ENCODE assay signal across 9 mouse cellular contexts in the genomic region with DNA sequence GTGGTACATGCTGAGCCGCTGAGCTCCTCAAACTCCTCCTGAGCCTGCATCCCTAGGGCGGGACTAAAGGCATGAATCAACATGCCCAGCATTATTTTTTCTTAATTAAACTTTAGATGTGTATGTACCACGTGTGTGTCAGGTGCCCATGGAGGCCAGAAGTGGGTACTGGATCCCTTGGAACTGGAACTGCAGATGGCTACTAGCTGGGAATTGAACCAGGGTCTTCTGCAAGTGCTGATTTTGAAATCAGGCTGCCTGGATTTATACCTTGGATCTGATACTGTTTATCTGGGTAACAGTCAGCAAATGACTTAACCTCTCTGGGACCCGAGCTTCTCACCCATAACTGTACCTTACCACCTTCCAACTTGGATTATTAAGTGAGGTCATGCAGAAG. TPM values are rescaled to one million over a fixed set of nuclear protein-coding genes. Genes with fewer than 3 reads are reported as not detected.
DNase-seq lines count a peak whose midpoint lies in the region; ATAC-seq and TF ChIP-seq lines count a peak whose summit lies in the region.
"Had no signal": no experiment of that assay in that cellular context is flagged by ENCODE, and none has a peak within 500 bp of the region (broad histone marks: within the 10 kb centered on the region; RNA-seq: fewer than 3 reads in every experiment).

No protein-coding gene starts in this region.

- peak overlapping the region; percentile 67 for H3K4me2 ChIP-seq in heart, embryonic 12.5 days
- H3K4me2 ChIP-seq in hindbrain, embryonic 15.5 days, result peak overlapping the region; percentile 61
- peak overlapping the region; percentile 78 for H3K4me2 ChIP-seq in midbrain, embryonic 12.5 days (replicated peaks)

- H3K36me3 ChIP-seq in heart, embryonic 12.5 days, result peaks cover 27% of the 10 kb centered on the region
- peaks cover 44% of the 10 kb centered on the region for H3K36me3 ChIP-seq in G1E (replicated peaks)
- peaks cover 27% of the 10 kb centered on the region for H3K36me3 ChIP-seq in hindbrain, embryonic 15.5 days
- H3K36me3 ChIP-seq in midbrain, embryonic 12.5 days, result peaks cover 22% of the 10 kb centered on the region

- no peak for ATAC-seq in heart, embryonic 12.5 days (ENCODE audit: insufficient number of reproducible peaks, low FRiP score)
- ATAC-seq in G1E (ENCODE audit: extremely low read depth, insufficient number of reproducible peaks, low FRiP score, poor library complexity, severe bottlenecking), result no peak
- no peak for ATAC-seq in hindbrain, embryonic 15.5 days (ENCODE audit: low FRiP score, low read depth)
- no peak for ATAC-seq in midbrain, embryonic 12.5 days (ENCODE audit: low FRiP score, low read depth)

- H3K4me3 ChIP-seq in heart, embryonic 12.5 days, result peak overlapping the region; percentile 89
- peak overlapping the region; percentile 89 for H3K4me3 ChIP-seq in G1E (ENCODE audit: low read depth, low read length)
- peak overlapping the region; percentile 71 for H3K4me3 ChIP-seq in hindbrain, embryonic 15.5 days
- peak overlapping the region; percentile 82 for H3K4me3 ChIP-seq in midbrain, embryonic 12.5 days

- H3K4me1 ChIP-seq in heart, embryonic 12.5 days (replicated peaks), result peaks cover 23% of the 10 kb centered on the region
- H3K4me1 ChIP-seq in G1E (ENCODE audit: insufficient read depth, low read depth, low read length), result peaks cover 53% of the 10 kb centered on the region
- peaks cover 36% of the 10 kb centered on the region for H3K4me1 ChIP-seq in hindbrain, embryonic 15.5 days (replicated peaks)
- peaks cover 33% of the 10 kb centered on the region for H3K4me1 ChIP-seq in midbrain, embryonic 12.5 days

- H3K9me3 ChIP-seq in heart, embryonic 12.5 days (replicated peaks), result no peaks in the 10 kb centered on the region
- no peaks in the 10 kb centered on the region for H3K9me3 ChIP-seq in G1E (replicated peaks)
- no peaks in the 10 kb centered on the region for H3K9me3 ChIP-seq in hindbrain, embryonic 15.5 days
- H3K9me3 ChIP-seq in midbrain, embryonic 12.5 days, result no peaks in the 10 kb centered on the region

- TF ChIP-seq CTCF in G1E (IDR thresholded peaks at IDR 0.05; ENCODE audit: low read depth, low read length), result no peak

- peak overlapping the region; percentile 86 for H3K9ac ChIP-seq in heart, embryonic 12.5 days
- peak overlapping the region; percentile 95 for H3K9ac ChIP-seq in hindbrain, embryonic 15.5 days
- peak overlapping the region; percentile 82; the same call in 1 of the 2 replicates for H3K9ac ChIP-seq in midbrain, embryonic 12.5 days (replicated peaks)

- H3K27ac ChIP-seq in heart, embryonic 12.5 days (ENCODE audit: poor library complexity, severe bottlenecking), result peak overlapping the region; percentile 98
- H3K27ac ChIP-seq in hindbrain, embryonic 15.5 days (replicated peaks), result peak overlapping the region; percentile 97
- no peak overlapping the region; the same call in 1 of the 2 replicates for H3K27ac ChIP-seq in midbrain, embryonic 12.5 days (replicated peaks)

- 54% methylated on average over 4 of the region's 4 CpGs for WGBS in heart, embryonic 12.5 days
- 66% methylated on average over 4 of the region's 4 CpGs for WGBS in hindbrain, embryonic 15.5 days
- 59% methylated on average over 4 of the region's 4 CpGs for whole genome bisulfite sequencing in midbrain, embryonic 12.5 days

- DNase-seq in heart, postnatal 4 days, result no peak
- no peak for DNase-seq in G1E (ENCODE audit: low spot score)
- DNase-seq in layer of hippocampus, postnatal 10 days (ENCODE audit: low spot score in 2 of 2), result no peak
- no peak for DNase-seq in natural killer cell, adult 2 months (ENCODE audit: low spot score in 2 of 2)
- no peak for DNase-seq in lung, postnatal 36 days

- H3K27me3 ChIP-seq in heart, embryonic 12.5 days (replicated peaks), result no peaks in the 10 kb centered on the region
- H3K27me3 ChIP-seq in G1E (ENCODE audit: insufficient read depth, low read length), result no peaks in the 10 kb centered on the region
- no peaks in the 10 kb centered on the region for H3K27me3 ChIP-seq in hindbrain, embryonic 15.5 days
- H3K27me3 ChIP-seq in midbrain, embryonic 12.5 days, result no peaks in the 10 kb centered on the region

RNA-seq across cellular contexts. Expression of gene Slc3a2, which starts 1.1 kb away (rescaled TPM):
- 87.6 and 88.9 TPM in 2 replicates for polyA plus RNA-seq in heart, embryonic 12.5 days (2016; fragmentation: Nextera tagmentation; extraction: Ambion mirVana)
- total RNA-seq in heart, postnatal 4 days (2021), result 10 to 100 TPM; 62.4 to 66.3 TPM
- total RNA-seq in G1E (2014; fragmentation: Nextera tagmentation), result 288 and 317 TPM in 2 replicates
- total RNA-seq in G1E (2017), result 217 and 282 TPM in 2 replicates
- 232 and 240 TPM in 2 replicates for polyA plus RNA-seq in G1E (2012)
- 170 and 175 TPM in 2 replicates for polyA plus RNA-seq in hindbrain, embryonic 15.5 days (2015; fragmentation: Nextera tagmentation; extraction: Ambion mirVana)
- 138 and 150 TPM in 2 replicates for polyA plus RNA-seq in midbrain, embryonic 12.5 days (2016; fragmentation: Nextera tagmentation; extraction: Ambion mirVana)
- 100 to 1,000 TPM; 198 to 212 TPM for total RNA-seq in layer of hippocampus, postnatal 10 days (2021)

RNA-seq across cellular contexts. Expression of gene Wdr74, which starts 13.6 kb away (rescaled TPM):
- polyA plus RNA-seq in heart, embryonic 12.5 days (2016; fragmentation: Nextera tagmentation; extraction: Ambion mirVana), result 48.9 and 52.9 TPM in 2 replicates
- total RNA-seq in heart, postnatal 4 days (2021), result 10 to 100 TPM; 30.3 to 31.1 TPM
- total RNA-seq in G1E (2014; fragmentation: Nextera tagmentation) (124 and 180 TPM in 2 replicates), G1E (2017) (75.0 and 135 TPM in 2 replicates)
- polyA plus RNA-seq in G1E (2012), result 37.8 and 46.5 TPM in 2 replicates
- 91.9 and 96.1 TPM in 2 replicates for polyA plus RNA-seq in hindbrain, embryonic 15.5 days (2015; fragmentation: Nextera tagmentation; extraction: Ambion mirVana)
- 78.5 and 80.7 TPM in 2 replicates for polyA plus RNA-seq in midbrain, embryonic 12.5 days (2016; fragmentation: Nextera tagmentation; extraction: Ambion mirVana)
- total RNA-seq in layer of hippocampus, postnatal 10 days (2021), result 10 to 100 TPM; 52.6 to 53.3 TPM

RNA-seq across cellular contexts. Expression of gene 1700092M07Rik, which starts 18.5 kb away (rescaled TPM):
- polyA plus RNA-seq in heart, embryonic 12.5 days (2016; fragmentation: Nextera tagmentation; extraction: Ambion mirVana), result 1.8 and 2.8 TPM in 2 replicates
- total RNA-seq in heart, postnatal 4 days (2021), result not detected
- 2.5 and 5.3 TPM in 2 replicates for total RNA-seq in G1E (2014; fragmentation: Nextera tagmentation)
- total RNA-seq in G1E (2017), result 3.3 and 4.5 TPM in 2 replicates
- 0.81 and 0.99 TPM in 2 replicates for polyA plus RNA-seq in G1E (2012)
- 1.3 and 1.7 TPM in 2 replicates for polyA plus RNA-seq in hindbrain, embryonic 15.5 days (2015; fragmentation: Nextera tagmentation; extraction: Ambion mirVana)
- 3.3 and 4.5 TPM in 2 replicates for polyA plus RNA-seq in midbrain, embryonic 12.5 days (2016; fragmentation: Nextera tagmentation; extraction: Ambion mirVana)
- 1 to 10 TPM; 1.4 to 1.8 TPM for total RNA-seq in layer of hippocampus, postnatal 10 days (2021)
- total RNA-seq: left cerebral cortex, postnatal 14 days had no signal

RNA-seq across cellular contexts. Expression of gene Stx5a, which starts 19.2 kb away (rescaled TPM):
- 86.1 and 88.1 TPM in 2 replicates for polyA plus RNA-seq in heart, embryonic 12.5 days (2016; fragmentation: Nextera tagmentation; extraction: Ambion mirVana)
- 10 to 100 TPM; 43.4 to 48.5 TPM for total RNA-seq in heart, postnatal 4 days (2021)
- total RNA-seq in G1E (2014; fragmentation: Nextera tagmentation), result 61.1 and 84.0 TPM in 2 replicates
- total RNA-seq in G1E (2017), result 62.8 and 73.2 TPM in 2 replicates
- 12.9 and 13.2 TPM in 2 replicates for polyA plus RNA-seq in G1E (2012)
- 113 and 122 TPM in 2 replicates for polyA plus RNA-seq in hindbrain, embryonic 15.5 days (2015; fragmentation: Nextera tagmentation; extraction: Ambion mirVana)
- 121 and 127 TPM in 2 replicates for polyA plus RNA-seq in midbrain, embryonic 12.5 days (2016; fragmentation: Nextera tagmentation; extraction: Ambion mirVana)
- 10 to 100 TPM; 61.9 to 64.8 TPM for total RNA-seq in layer of hippocampus, postnatal 10 days (2021)

RNA-seq across cellular contexts. Expression of gene Nxf1, which starts 34.9 kb away (rescaled TPM):
- polyA plus RNA-seq in heart, embryonic 12.5 days (2016; fragmentation: Nextera tagmentation; extraction: Ambion mirVana), result 135 and 149 TPM in 2 replicates
- total RNA-seq in heart, postnatal 4 days (2021), result 10 to 100 TPM; 82.1 to 86.1 TPM
- total RNA-seq in G1E (2014; fragmentation: Nextera tagmentation), result 445 and 456 TPM in 2 replicates
- 175 and 184 TPM in 2 replicates for total RNA-seq in G1E (2017)
- polyA plus RNA-seq in G1E (2012), result 35.9 and 39.7 TPM in 2 replicates
- polyA plus RNA-seq in hindbrain, embryonic 15.5 days (2015; fragmentation: Nextera tagmentation; extraction: Ambion mirVana), result 142 and 145 TPM in 2 replicates
- 210 and 224 TPM in 2 replicates for polyA plus RNA-seq in midbrain, embryonic 12.5 days (2016; fragmentation: Nextera tagmentation; extraction: Ambion mirVana)
- 10 to 100 TPM; 72.7 to 79.7 TPM for total RNA-seq in layer of hippocampus, postnatal 10 days (2021)
